ENCODE assay signal across 14 mouse cellular contexts in the genomic region with DNA sequence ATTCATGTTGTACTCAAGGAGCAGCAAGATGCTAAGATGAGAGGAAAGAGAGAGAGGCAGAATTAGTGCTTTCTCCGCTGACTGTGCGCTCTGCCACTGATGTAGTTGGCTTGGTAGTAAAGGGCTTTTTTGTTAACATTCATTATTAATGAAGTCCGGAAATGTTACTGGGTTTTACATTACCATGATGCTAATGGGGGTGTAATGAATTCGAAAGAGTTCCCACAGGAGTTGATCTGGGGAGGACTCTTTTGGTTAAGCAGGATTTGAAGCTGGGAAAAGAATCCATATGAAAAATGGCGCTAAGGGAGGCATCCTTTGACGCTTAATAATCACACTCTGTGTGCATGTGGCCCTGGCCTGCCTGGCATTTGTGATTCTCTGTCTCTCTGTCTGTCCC.
"Had no signal": no experiment of that assay in that cellular context is flagged by ENCODE, and none has a peak within 500 bp of the region (broad histone marks: within the 10 kb centered on the region; RNA-seq: fewer than 3 reads in every experiment).

No protein-coding gene starts in this region.

- H3K9me3 ChIP-seq: liver, embryonic 13.5 days; neural tube, embryonic 12.5 days had no signal

- H3K27ac ChIP-seq: kidney, postnatal 0 days; left cerebral cortex, adult 2 months; liver, embryonic 13.5 days; neural tube, embryonic 12.5 days had no signal

- ATAC-seq: intestine, postnatal 0 days; midbrain, embryonic 16.5 days had no signal

- H3K27me3 ChIP-seq: liver, embryonic 13.5 days; neural tube, embryonic 12.5 days had no signal

- DNase-seq: kidney, adult 2 months; kidney, postnatal 36 days; layer of hippocampus, postnatal 36 days; liver, embryonic 13.5 days; lung, adult 2 months; lung, postnatal 14 days; lung, postnatal 4 days; thymus, adult 18-20 months; thymus, postnatal 36 days had no signal

- H3K4me3 ChIP-seq: left cerebral cortex, adult 2 months; liver, embryonic 13.5 days; neural tube, embryonic 12.5 days had no signal

- H3K9ac ChIP-seq: liver, embryonic 13.5 days; neural tube, embryonic 12.5 days had no signal

- H3K4me1 ChIP-seq: liver, embryonic 13.5 days; neural tube, embryonic 12.5 days had no signal

- H3K4me2 ChIP-seq: liver, embryonic 13.5 days; neural tube, embryonic 12.5 days had no signal
